Mouse (Mus musculus) hindbrain, embryonic 13.5 days (tissue): ENCODE results near the gene Bmp8b. TPM values are rescaled to one million over a fixed set of nuclear protein-coding genes. Genes with fewer than 3 reads are reported as not detected.
"Not testable (repeated sequence)": the region's sequence is repeated elsewhere in the genome, so short reads cannot be mapped to it uniquely, and the experiment has no call there.

Experiments
- ATAC-seq: fragments of 200-750 bp; cut with Nextera tagmentation; 2 replicates; pipeline ENCODE4 v1.8.0; 2017; ENCODE audit warnings: moderate TSS enrichment; ENCODE audit not compliant: low FRiP score
- H3K27ac ChIP-seq: fragments of 300-500 bp; sonication (generic); 2 replicates; pipeline ENCODE4 v1.5.1; 2015; ENCODE audit warnings: inconsistent platforms, mild to moderate bottlenecking, moderate library complexity
- H3K27me3 ChIP-seq: fragments of 300-500 bp; sonication (generic); 2 replicates; pipeline ENCODE4 v1.6.1; 2015; ENCODE audit warnings: mild to moderate bottlenecking, inconsistent platforms
- H3K36me3 ChIP-seq: fragments of 300-500 bp; sonication (generic); 2 replicates; pipeline ENCODE4 v1.6.1; 2015; ENCODE audit warnings: mild to moderate bottlenecking, inconsistent platforms
- H3K4me1 ChIP-seq: fragments of 300-500 bp; sonication (generic); replicated peaks from 2 replicates; pipeline ENCODE4 v1.6.1; 2015; ENCODE audit warnings: inconsistent platforms
- H3K4me2 ChIP-seq: fragments of 300-500 bp; sonication (generic); 2 replicates; pipeline ENCODE4 v1.6.1; 2015; ENCODE audit warnings: inconsistent platforms, mild to moderate bottlenecking, moderate library complexity
- H3K4me3 ChIP-seq: fragments of 300-500 bp; sonication (generic); 2 replicates; pipeline ENCODE4 v1.5.1; 2015; ENCODE audit warnings: mild to moderate bottlenecking, inconsistent platforms
- H3K9ac ChIP-seq: fragments of 300-500 bp; sonication (generic); 2 replicates; pipeline ENCODE4 v1.6.1; 2015; ENCODE audit warnings: mild to moderate bottlenecking, inconsistent platforms
- H3K9me3 ChIP-seq: fragments of 300-500 bp; sonication (generic); 2 replicates; pipeline ENCODE4 v1.6.1; 2016; ENCODE audit warnings: inconsistent platforms
- WGBS: fragments of 180-500 bp; shearing (Covaris S2); methylation state at CpG from one replicate; pipeline ENCODE4 v1.1.7; 2015; 5-methylcytosine and 5-hydroxymethylcytosine counted together
- polyA plus RNA-seq: library from polyadenylated mRNA; unstranded; fragments of >200 nt; fragmentation: Nextera tagmentation; extraction: Ambion mirVana; gene quantifications from 2 replicates; pipeline ENCODE4 v1.2.1, GENCODE M21; 2015

The Bmp8b gene
- polyA plus RNA-seq, 1 experiment from 2014 or later: 0.22 TPM

DNA sequence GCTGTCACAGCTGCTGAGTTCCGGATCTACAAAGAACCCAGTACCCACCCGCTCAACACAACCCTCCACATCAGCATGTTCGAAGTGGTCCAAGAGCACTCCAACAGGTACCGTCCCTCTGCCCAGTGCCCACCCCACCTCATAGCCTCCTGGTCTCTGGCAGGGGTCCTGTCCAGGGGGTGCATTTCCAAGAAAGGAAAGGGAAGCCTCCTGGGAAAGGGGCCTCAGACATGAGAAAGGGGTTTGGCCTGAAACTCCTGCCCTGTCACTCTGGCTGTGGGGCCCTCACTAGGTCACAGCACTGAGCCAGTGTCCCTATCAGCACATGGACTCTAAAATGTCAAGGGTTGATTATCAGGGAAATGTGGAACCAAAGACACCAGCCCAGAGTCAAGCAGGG is 9.7 kb downstream of the Bmp8b start:
- peaks cover 25% of the 10 kb centered on the region for H3K27me3 ChIP-seq
- H3K4me1 ChIP-seq, H3K4me2 ChIP-seq, H3K36me3 ChIP-seq, H3K27ac ChIP-seq, H3K4me3 ChIP-seq, H3K9ac ChIP-seq, ATAC-seq, H3K9me3 ChIP-seq: not testable (repeated sequence)
- WGBS: 90% methylated on average over 4 of the region's 4 CpGs

DNA sequence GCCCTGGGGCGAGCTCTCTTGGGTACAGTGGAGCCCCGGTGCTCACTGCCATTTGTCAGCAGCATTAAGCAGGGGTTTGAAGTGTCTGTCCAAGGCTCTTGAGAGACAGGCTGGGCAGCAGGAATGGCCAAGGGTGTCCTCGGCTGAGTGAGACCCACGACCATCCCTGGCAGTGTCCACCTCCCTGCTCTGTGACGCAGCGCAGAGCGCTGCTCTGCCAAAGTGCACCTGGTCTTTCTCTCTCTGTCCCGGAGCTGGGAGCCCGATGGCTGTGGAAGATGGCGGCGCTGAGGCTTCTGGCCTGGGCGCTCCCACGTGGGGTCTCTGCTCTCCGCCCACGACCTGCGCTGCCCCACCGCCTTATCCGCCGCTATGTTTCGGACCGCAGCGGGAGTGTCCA is 11.0 kb downstream of the Bmp8b start, which contains the start of gene Oxct2b:
Gene Oxct2b, plus strand, starts transcription at position 256 of the 400 bp plus-strand sequence.
- WGBS: 22% methylated on average over 22 of the region's 22 CpGs
- H3K27me3 ChIP-seq: peaks cover 25% of the 10 kb centered on the region
- H3K36me3 ChIP-seq: no peaks in the 10 kb centered on the region
- peaks cover 5% of the 10 kb centered on the region for H3K4me1 ChIP-seq
- peak; percentile 40 for ATAC-seq
- no peaks in the 10 kb centered on the region for H3K9me3 ChIP-seq
- H3K4me2 ChIP-seq: peak within 1 kb of the TSS; percentile 58
- H3K4me3 ChIP-seq: peak within 1 kb of the TSS; percentile 33
- no peak within 1 kb of the TSS for H3K27ac ChIP-seq
- H3K9ac ChIP-seq: peak within 1 kb of the TSS; percentile 60

DNA sequence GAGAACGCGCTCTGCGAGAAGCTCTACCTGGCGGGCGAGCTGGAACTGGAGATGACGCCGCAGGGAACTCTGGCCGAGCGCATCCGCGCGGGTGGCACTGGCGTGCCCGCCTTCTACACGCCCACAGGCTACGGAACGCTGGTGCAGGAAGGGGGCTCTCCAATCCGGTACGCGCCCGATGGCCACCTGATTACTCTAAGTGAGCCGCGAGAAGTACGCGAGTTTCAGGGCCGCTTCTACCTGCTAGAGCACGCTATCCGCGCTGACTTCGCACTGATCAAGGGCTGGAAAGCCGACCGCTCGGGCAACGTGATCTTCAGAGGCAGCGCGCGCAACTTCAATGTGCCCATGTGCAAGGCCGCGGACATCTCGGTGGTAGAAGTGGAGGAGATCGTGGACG is 11.7 kb downstream of the Bmp8b start:
- peaks cover 25% of the 10 kb centered on the region for H3K27me3 ChIP-seq
- not testable (repeated sequence) for H3K27ac ChIP-seq, H3K36me3 ChIP-seq, H3K9me3 ChIP-seq, H3K9ac ChIP-seq, H3K4me1 ChIP-seq
- H3K4me2 ChIP-seq: peak overlapping the region; percentile 58
- 20% methylated on average over 28 of the region's 42 CpGs for WGBS
- peak overlapping the region; percentile 33 for H3K4me3 ChIP-seq
- ATAC-seq: peak; percentile 75

DNA sequence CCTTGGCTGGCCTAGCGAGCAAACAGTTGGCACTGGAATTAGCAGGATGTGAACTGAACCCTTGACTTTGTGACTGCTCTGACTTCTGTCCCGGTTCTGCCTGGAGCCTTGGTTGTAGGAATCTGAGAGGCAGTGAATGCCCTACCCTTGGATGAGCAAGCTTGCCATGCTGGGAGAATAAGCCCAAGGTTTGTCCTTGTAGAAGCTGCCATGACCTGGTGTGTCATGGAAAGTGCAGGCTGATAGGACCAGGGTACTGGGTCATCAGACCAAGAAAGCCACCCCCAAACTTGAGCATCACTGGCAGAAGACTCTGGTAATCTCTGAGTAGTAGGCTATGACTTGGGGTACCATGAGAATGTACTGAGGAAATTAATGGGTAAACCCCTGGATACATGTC is 16.3 kb downstream of the Bmp8b start:
- Histone ChIP-seq H3K36me3 (peaks cover 18% of the 10 kb centered on the region), H3K9ac (no peak overlapping the region), H3K4me1 (no peaks in the 10 kb centered on the region), H3K27ac (no peak overlapping the region), H3K27me3 (peaks cover 13% of the 10 kb centered on the region), H3K9me3 (no peaks in the 10 kb centered on the region), H3K4me3 (no peak overlapping the region), H3K4me2 (no peak overlapping the region)
- ATAC-seq: no peak
- WGBS: 91% methylated on average over 2 of the region's 2 CpGs

DNA sequence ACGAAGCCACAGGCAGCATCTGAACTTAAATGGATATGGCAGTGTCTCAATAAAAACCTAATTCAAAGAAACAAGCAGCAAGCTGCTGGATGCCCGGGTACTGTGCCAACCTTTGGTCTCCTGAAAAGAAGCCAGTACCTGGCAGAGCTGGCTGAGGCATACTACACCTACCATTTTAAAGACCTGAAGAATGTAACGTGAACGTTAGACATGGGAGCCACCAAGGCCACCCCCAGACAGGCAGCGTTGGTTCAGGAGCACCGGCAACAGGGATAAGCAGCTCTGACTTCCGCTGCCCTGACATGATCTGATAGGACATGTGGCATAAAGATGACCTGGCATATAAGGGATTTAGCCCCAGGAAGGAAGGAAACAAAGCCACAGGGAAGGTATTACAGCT is 21.7 kb downstream of the Bmp8b start:
- ATAC-seq: no peak
- Histone ChIP-seq H3K9me3 (no peaks in the 10 kb centered on the region), H3K9ac (no peak overlapping the region), H3K27me3 (no peaks in the 10 kb centered on the region), H3K27ac (no peak overlapping the region), H3K36me3 (peaks cover 66% of the 10 kb centered on the region), H3K4me1 (no peaks in the 10 kb centered on the region), H3K4me2 (no peak overlapping the region), H3K4me3 (no peak overlapping the region)
- 95% methylated on average over 7 of the region's 7 CpGs for WGBS

DNA sequence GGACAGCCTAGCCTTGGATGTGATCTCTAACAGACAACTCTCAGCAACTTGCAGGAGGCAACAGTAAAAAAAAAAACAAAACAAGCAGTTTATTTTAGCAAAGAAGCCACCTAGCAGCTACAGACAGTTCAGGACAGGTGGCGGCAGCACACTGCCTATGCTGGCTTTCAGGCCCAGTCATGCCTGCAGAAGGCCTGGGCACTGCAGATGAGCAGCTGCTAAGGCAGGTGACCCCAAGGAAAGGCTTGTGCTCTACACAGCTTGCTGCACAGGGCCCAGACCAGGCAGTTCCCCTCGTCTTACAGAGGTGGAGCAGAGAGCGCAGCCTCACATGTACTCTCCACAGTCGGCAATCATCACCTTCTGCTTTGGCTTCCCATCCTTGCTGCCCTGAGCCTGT is 22.1 kb downstream of the Bmp8b start:
- Histone ChIP-seq H3K4me3 (no peak overlapping the region), H3K9ac (no peak overlapping the region), H3K36me3 (peaks cover 70% of the 10 kb centered on the region), H3K4me2 (no peak overlapping the region), H3K9me3 (no peaks in the 10 kb centered on the region), H3K27ac (no peak overlapping the region), H3K27me3 (no peaks in the 10 kb centered on the region), H3K4me1 (no peaks in the 10 kb centered on the region)
- WGBS: 92% methylated on average over 4 of the region's 4 CpGs
- no peak for ATAC-seq

DNA sequence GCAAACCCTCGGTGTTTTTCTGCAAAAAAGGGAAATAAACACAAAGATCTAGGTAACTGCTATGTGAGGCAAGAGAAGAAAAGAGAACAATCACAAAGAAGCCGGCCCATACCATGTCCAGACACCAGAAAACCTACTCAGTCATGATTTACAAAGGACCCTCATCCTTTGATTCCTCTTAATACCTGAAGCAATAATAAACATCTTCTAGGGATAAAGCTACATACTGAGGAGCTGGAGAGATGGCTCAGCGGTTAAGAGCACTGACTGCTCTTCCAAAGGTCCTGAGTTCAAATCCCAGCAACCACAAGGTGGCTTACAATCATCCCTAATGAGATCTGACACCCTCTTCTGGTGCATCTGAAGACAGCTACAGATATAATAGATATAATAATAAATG is 32.6 kb downstream of the Bmp8b start:
- Histone ChIP-seq H3K27me3 (peaks cover 9% of the 10 kb centered on the region; the same call in 1 of the 2 replicates), H3K4me1 (peaks cover 21% of the 10 kb centered on the region), H3K9ac (no peak overlapping the region), H3K9me3 (no peaks in the 10 kb centered on the region), H3K4me3 (no peak overlapping the region), H3K4me2 (no peak overlapping the region), H3K36me3 (peaks cover 39% of the 10 kb centered on the region), H3K27ac (no peak overlapping the region)
- no peak for ATAC-seq
- 88% methylated on average over 3 of the region's 3 CpGs for WGBS

DNA sequence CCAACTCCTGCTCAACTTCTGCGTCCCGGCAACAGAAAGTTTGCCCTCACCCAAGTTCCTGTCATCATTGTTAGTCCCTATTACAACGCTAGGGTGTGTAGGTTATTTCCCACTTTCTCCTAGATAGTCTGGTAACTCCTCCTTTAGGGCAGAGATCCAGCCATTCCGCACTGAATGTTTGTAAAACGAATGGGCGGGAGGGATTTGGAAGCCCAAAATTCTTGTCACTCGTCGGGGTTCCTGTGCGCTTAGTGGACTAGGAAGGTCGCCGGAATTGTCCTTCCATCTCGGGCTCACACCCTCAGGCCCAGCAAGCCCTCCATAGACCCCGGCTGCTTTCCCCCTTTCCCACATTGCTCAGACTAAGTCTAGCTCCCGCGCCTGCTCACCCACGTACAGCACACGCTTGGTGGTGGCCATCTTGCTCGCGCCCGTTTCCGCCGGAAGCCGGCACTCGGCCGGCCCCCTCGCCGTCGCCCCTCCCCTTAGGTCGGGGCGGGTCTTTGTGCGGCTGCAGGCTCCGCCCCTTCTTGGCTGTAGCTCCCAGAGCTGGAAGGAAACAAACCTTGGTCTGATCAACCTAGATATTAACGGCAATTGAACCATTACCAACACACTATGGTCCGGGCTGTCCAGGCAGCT is 34.7 kb downstream of the Bmp8b start, which contains the start of gene Ppie:
Gene Ppie, minus strand, starts transcription at position 439 of the 642 bp plus-strand sequence.
- Histone ChIP-seq H3K9me3 (no peaks in the 10 kb centered on the region), H3K9ac (peak within 1 kb of the TSS; percentile 70), H3K27ac (peak within 1 kb of the TSS; percentile 85), H3K36me3 (peaks cover 21% of the 10 kb centered on the region), H3K27me3 (peaks cover 19% of the 10 kb centered on the region), H3K4me3 (peak within 1 kb of the TSS; percentile 60), H3K4me2 (peak within 1 kb of the TSS; percentile 86), H3K4me1 (peaks cover 21% of the 10 kb centered on the region)
- ATAC-seq: peak; percentile 98
- 1% methylated on average over 34 of the region's 34 CpGs for WGBS

DNA sequence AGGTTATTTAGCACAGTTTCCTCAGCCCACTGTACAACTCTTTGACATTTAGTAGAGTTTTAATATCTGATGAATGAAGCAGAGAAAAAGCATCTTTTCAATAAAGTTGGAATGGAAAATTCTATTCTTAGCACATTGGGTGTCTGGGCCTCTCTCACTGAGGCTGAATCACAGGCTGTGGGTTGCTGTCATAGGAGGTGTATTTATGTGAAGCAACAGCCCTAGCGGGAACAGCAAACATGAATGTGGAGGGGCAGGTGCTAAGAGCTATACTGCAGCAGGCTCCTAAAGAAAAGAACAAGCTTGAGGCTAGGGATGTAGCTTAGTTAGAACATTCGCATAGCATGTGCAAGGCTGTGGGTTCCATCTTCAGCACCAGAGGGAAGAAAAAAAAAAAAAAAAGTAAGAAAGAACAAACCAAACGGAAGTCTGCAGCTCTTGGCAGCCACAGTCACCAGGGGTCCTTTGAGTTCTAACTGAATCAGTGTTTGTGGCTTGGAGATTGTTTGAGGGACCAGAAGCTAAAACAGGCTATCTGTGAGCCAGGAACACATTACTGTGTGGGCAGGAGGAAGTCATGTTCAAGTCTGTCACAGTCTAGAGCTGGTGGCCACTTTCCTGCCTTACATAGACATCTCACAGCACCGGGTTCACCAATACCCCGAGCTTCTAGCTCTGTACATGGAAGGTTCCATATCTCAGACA is 42.6 kb downstream of the Bmp8b start:
- Histone ChIP-seq H3K4me1 (no peaks in the 10 kb centered on the region), H3K4me2 (no peak overlapping the region), H3K27ac (no peak overlapping the region), H3K9ac (no peak overlapping the region), H3K4me3 (no peak overlapping the region), H3K9me3 (no peaks in the 10 kb centered on the region), H3K36me3 (no peaks in the 10 kb centered on the region), H3K27me3 (peaks cover 27% of the 10 kb centered on the region)
- no peak for ATAC-seq
- WGBS: 78% methylated on average over 5 of the region's 5 CpGs

DNA sequence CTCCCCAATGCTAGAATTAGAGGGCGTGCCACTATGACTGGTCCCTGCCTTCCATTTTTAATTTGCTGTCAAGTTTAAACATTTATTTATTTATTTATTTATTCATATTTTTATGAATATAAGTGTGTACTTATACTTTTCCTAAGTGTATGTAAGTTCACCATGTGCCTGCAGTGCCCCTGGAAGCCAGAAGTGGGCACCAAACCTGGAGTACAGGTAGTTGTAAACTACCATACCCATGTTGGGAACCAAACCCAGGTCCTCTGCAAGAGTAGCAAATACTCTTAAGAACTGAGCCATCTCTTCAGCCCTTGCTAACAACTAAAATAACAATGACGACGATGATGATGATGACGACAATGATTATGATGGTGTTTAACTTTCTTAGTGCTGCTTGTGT is 47.0 kb downstream of the Bmp8b start:
- ATAC-seq: no peak

DNA sequence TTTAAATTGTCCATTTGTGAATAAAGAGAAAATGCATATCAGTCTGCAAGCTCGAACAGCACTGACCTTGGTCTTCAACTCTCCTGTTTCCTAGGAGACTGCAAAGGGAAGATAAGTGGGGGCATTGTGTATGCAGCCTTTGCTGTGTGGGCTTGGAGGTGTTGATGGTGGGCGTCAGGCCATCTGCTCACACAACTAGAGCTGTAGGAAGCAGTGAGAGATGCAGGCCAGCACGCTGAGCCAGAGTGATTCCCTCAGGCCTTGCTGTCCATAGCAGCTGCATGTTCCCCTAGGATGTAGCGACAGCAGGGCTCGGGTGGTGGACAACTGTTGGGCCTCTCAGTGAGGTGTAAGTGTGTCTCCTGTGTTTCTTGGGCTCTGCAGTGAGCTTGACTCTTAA is 48.0 kb downstream of the Bmp8b start:
- Histone ChIP-seq H3K4me3 (no peak overlapping the region), H3K27me3 (peaks cover 12% of the 10 kb centered on the region; the same call in 1 of the 2 replicates), H3K9ac (no peak overlapping the region), H3K4me2 (no peak overlapping the region), H3K27ac (no peak overlapping the region), H3K36me3 (no peaks in the 10 kb centered on the region), H3K9me3 (no peaks in the 10 kb centered on the region), H3K4me1 (no peaks in the 10 kb centered on the region)
- ATAC-seq: no peak
- 49% methylated on average over 5 of the region's 5 CpGs for WGBS

More for the DNA sequence above, 47.0 kb downstream of the Bmp8b start:
- Histone ChIP-seq H3K4me1 (no peaks in the 10 kb centered on the region), H3K9me3 (no peaks in the 10 kb centered on the region), H3K4me3 (no peak overlapping the region), H3K4me2 (no peak overlapping the region), H3K27me3 (peaks cover 14% of the 10 kb centered on the region; the same call in 1 of the 2 replicates), H3K36me3 (no peaks in the 10 kb centered on the region), H3K9ac (no peak overlapping the region), H3K27ac (no peak overlapping the region)
- 75% methylated on average over 4 of the region's 4 CpGs for WGBS

DNA sequence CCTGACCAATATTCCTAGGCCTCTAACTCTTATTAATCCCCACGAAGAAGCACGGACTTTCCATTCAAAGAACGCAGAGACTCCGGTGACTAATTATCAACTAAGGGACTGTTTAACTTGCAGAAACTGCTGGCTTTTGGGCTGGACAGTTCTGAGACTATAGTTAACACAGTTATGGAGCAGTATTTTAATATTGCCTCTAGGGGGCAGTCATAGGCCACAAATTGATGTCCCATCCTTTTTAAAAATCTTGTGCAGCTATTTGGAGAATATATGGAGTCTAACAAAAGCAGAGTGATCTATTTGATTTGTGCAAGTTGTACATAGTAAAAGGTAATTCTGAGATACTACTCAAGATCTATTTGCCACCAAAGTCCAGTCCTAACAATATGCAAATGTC is 50.0 kb downstream of the Bmp8b start:
- no peak overlapping the region for H3K4me3 ChIP-seq
- WGBS: 34% methylated on average over 4 of the region's 4 CpGs
- no peaks in the 10 kb centered on the region for H3K36me3 ChIP-seq
- H3K4me1 ChIP-seq: no peaks in the 10 kb centered on the region
- no peaks in the 10 kb centered on the region for H3K9me3 ChIP-seq
- no peak overlapping the region for H3K27ac ChIP-seq
- no peak overlapping the region for H3K4me2 ChIP-seq
- ATAC-seq: no peak
- peaks cover 15% of the 10 kb centered on the region; the same call in 1 of the 2 replicates for H3K27me3 ChIP-seq
- no peak overlapping the region for H3K9ac ChIP-seq

DNA sequence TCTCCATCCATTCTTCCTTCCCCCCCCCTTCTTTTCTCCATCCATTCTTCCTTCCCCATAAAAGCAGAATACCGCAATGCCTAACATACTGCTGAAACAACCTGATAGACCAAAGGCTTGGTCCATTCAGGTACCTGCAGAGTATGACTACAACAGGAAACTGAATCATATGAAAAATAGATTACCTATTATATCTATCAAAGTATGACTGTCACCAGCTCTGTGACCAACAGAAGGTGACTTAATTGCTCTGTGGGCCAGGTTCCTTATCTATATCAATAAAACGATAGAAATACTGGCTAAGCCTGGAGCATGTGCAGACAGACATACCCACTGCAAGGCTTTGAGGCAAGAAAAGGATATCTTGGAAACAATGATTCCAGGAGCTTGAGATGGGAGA is 50.5 kb downstream of the Bmp8b start:
- Histone ChIP-seq H3K4me2 (no peak overlapping the region), H3K27me3 (peaks cover 15% of the 10 kb centered on the region; the same call in 1 of the 2 replicates), H3K4me3 (no peak overlapping the region), H3K4me1 (no peaks in the 10 kb centered on the region), H3K9me3 (no peaks in the 10 kb centered on the region), H3K27ac (no peak overlapping the region), H3K9ac (no peak overlapping the region), H3K36me3 (no peaks in the 10 kb centered on the region)
- ATAC-seq: no peak
- WGBS: 68% methylated on average over 2 of the region's 2 CpGs
